Mouse (Mus musculus): Measurements from ENCODE around the gene Chuk.
A peak's percentile ranks its signal among the peaks of the same experiment; 100 is the strongest.

The Chuk gene

DNA sequence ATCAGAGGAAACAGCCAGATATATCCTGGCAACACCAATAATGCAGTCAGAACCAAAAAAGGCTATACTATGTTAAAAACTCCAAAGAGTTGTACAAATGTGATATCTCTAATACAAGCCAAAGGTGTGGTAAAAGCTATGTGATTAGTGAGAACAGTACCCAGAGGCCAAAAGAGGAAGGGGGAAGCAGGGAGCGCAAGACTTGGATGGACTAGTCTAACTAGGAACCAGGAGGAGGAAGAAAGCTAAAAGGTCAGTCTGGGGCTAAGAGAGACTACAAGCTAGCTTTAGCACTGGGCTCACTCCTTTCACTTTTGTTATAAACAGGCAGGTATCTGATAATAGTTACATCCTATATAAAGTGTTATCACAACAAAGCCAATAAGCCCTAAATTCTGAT is 2.9 kb downstream of the Chuk start:
- no peak for DNase-seq

DNA sequence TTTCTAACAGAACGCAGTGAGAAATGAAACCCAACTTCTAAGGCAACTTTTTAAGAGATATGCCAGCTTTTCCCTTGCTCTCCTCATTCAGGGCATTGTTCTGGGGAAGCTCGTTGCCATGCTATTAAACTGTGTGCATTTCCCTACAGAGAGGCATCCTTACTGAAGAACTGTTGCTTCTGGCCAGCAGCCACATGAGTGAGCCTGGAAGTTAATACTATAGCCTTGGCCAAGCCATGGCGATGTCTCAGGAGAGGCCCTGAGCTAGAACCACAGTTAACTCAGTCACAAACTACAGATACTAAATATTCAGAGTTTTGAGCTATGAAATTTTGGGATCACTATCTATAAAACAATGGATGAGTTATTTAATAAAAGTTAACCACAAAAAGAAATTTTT is 4.3 kb downstream of the Chuk start:
- DNase-seq: no peak

DNA sequence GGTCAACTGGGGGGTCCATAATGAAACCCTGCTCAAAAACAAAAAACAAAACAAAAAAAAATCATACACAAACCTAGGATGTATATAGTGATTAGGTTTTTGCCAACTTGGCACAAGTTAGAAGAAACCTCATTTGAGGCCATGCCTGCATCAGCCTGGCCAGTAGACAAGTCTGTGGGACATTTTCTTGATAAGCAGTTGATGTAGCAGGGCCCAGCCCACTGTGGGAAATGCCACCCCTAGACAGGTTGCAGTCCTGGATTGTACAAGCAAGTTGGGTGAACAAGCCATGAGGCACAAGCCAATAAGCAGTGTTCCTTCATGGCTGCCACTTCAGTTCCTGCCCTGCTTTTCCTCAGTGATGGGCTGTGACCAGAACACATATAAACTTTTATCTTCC is 6.4 kb downstream of the Chuk start:
- DNase-seq: no peak

DNA sequence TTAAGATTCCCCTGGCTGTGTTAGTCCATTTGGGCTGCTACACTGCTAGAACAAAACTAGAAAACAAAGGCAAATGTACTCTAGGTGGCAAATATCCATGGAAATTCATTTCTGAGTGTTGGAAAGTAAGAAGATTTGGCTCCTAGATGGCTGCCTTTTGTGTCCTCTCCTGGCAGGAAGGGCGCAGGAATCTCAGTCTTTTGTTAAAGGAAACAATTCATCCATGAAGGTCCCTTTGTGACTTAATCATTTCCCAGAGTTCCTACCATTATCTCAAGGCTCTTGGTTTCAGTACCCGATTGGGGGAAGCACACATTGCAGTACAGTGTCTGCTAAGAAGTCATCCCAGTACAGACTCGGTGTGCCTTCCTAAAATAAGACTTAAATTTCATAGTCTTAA is 21.0 kb downstream of the Chuk start:
- no peak for DNase-seq

DNA sequence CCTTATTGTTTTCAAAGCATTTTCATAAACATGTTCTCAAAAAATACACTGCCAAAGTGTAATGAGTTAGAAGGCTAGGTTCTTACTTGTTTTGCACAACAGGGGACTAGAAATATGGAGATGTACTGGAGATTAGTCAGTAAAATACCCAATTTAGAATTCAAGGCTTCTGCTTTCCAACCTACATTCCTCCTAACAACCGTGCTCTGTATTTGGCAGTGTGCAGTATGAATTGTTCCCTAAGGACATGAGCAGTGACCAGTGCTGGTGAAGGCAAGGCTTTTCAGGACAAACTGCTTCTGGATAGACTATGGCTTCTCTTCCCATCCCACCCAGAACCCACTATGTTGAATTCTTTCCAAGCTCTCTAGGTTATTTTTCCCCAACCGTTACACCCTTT is 26.4 kb downstream of the Chuk start:
- DNase-seq: no peak

DNA sequence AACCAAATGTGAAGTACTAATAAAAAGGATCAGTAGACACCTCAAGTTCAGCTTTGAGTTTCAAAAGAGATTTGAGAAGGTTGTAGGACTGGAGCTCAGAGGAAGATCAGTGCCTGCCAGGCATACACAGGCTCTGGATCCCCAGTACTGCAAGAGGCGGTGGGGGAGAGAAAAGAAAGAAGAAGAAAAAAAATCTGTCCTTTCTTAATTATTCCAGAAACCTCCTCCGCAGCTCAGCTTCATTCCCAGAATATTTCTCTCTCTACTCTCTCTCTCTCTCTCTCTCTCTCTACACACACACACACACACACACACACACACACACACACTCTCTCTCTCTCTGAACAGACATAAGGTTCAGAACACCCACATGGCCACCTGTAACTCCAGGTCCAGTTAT is 27.3 kb downstream of the Chuk start:
- no peak for DNase-seq

DNA sequence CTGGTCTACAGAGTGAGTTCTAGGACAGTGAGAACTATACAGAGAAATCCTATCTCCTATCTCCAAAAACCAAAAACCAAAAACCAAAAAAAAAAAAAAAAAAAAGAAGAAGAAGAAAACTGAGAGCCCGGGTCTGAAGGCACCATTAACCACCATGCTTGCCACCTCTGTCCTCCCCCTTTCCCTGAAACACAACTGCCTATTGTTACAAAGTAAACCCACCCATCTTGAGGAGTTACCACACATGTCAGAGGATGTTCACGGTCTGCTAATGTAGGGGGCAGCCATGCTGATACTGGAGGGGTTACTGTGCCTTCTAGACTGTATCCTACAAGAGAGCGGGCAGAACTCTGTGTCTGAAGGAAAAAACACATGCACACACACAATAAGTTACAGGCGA is 30.3 kb downstream of the Chuk start:
- no peak for DNase-seq

DNA sequence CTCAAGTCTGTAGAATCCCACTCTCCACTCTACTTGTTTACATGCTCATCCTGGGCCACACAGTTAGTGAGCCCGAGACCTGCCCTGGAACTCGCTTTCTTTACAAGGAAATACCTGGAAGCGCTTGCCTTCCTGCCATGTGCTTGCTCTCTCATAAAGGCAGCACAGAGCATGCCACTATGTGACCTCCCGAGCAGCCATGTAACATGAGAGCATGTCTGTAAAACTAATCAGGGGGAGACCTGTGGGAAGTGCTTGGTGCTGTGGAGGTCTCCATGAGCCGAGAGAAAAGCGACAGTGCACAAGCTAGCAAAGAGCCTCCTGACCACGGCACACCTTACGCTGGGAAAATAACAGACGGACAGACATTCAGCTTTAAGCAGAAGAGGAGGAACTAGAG is 30.8 kb downstream of the Chuk start:
- no peak for DNase-seq

DNA sequence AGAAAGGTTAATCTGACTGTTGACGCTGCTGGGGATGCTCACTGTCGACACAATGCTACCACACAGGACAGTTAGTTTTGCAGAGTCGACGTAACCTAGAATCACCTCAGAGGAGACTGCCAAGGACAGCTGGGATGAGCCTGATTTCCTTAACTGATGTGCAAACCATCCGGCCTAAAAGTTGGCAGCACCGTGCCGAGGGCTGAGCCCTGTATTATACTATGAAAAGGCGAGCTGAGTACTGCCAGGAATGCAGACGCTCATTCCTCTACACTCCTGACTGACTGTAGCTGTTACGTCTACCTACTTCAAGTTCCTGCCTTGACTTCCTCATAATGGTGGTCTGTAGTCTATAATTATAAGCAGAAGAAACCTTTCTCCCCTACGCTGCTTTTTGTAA is 32.3 kb downstream of the Chuk start:
- DNase-seq: no peak

DNA sequence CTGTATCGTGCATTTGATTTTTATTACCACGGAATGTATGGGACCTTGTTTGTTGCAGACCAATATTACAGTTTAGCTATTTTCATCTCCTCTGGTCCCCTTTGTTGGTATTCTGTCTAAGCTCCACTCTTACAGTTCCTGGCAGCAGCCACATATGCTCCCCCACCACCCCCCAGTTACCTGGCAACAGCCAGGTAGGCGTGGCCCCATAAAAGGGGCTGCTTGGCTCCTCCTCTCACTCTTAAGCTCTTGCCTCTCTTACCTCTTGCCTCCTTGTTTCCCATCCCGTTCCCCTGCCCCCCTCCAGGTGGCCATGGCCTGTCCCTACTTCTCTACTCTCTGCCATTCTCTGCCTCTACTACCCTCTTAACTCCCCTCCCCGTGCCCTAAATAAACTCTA is 36.1 kb downstream of the Chuk start:
- DNase-seq: no peak

DNA sequence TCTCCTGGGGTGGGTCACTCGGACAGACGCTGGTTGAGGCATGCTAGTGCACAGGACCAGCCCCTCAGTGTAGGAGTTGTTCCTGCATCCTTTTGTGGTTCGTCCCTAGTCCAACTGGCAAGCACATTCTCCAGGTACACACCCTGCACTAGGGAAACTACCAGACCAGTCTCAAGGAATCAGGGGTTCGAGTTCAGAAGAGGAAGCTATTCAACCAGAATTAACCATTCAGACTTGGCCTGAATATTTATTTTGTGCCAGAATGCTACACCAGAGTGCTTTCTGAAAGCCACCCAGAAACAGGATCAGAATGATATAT is 37.4 kb downstream of the Chuk start:
- DNase-seq: no peak

DNA sequence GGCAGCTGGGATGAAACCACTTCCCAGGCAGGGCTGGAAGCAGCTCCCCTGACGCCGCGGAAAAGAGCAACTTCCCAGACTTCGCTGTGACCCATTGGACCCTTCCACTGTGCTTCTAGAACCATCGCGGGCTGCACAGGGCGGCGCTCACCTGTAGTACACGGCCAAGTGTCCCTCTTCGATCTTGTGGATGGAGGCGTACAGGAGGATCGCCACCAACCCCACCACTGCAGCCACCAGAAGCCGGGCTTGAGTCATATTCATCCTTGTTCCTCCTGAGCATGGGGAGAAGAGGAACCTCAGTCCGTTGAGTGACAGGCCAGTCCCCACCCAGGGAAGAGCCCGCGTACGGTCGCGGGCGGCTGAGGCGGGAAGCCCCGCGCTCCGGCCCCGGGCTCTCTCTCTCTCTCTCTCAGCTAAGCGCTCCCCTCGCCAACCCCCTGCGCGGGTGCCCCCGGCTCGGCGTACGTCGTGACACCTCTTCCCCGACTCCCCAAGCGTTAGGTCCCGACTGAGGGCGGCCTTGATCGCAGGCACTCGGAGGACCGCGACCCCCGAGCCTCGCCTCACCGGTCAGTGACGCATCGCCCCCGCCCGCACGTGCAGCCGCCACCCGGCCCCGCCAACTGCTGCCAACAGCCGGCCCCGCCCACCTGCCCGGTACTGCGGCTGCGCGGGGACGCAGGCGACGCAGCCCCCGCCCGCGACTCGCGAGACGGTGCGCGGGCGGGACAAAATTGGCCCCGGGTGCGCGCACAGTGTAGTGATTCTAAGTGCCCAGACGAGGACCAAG is 38.0 kb downstream of the Chuk start, which contains the start of gene Erlin1:
Erlin1 (minus strand) TSS at position 665 of the 793 bp plus-strand sequence.
- peak; percentile 97 to 98 for DNase-seq

DNA sequence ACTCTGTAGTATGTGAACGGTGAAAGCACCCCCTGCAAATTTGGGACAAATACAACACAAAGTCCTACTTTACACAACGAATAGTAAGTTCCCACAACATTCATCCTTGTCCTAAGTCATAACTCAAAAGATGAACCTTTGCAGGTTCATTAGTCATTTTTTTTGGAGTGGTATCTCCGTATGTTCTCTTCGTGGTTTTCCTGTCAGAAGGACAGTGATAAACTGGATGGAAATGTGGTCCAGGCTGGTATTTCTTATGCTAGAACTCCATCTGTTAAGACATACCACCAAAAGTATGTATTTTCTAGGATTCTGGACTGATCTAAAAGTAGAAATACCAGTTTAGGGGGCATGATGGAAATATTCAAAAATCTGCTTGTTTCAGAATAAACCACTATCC is 39.0 kb downstream of the Chuk start:
- no peak for DNase-seq

DNA sequence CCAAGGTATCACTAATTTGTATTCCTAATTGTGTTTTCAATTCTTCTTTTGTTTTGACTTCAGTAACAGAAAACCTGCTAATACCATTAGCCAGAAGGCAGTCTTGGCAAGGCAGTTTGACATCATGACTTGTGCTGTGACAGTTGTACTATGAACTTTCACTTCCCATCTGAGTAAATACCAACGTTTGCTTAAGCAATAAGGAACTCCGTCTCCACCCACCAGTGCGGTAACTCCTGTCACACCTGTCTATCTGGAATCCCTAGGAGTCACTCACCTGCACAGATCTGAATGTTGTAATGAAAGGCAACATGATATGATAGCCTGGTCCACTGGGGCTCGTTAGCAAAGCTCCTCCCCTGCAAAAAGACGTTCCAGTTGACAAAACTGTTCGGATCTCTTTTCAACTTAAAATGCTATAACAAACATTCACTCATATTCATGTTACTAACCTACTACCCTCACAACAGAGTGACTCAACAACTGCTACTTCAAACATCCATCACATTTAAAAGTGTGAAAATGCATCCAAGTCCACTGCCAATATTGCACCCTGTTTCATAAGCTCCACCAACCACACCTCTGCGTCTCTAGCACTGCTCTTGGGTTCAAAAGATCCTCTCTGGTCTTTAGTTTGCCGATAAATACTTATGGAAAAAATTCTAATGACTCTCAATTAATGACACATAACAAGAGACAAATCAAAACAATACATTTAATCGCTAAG is 39.8 kb downstream of the Chuk start:
- DNase-seq: no peak

DNA sequence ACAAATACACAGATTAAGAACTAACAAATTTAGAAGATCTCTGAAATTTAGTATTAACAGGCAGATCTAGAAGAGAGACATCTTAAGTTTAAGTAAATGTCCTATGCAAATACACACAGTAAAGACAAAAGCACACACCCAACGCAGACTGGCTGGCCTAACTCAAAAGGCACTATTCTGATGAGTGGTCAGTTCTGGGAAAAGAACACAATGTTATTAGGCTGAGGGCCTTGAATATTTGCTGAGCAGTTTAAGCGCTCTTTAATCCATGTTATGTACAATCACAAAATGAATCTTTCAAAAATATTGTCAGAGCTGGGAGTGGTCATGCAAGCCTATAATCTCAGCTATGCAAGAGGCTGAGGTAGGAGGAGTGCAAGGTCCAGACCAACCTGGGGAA is 42.5 kb downstream of the Chuk start:
- no peak for DNase-seq

DNA sequence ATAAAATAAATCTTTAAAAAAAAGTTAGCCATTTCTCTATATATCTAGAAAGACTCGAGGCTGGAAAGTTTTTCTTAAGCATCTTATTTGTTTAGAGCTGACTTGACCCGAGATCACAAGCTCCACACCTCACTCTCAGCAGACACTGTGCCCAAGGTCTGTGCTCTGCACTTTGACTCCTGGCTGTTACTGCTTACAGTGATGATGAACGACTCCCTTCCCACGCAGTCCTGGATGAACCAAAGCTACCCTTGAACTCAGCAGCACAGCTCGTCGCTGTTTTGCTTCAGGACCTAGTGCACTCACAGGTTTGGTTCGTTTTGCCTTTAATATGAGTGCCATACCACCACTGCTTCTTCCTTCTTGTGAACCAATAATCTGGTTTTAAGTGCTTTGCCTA is 43.5 kb downstream of the Chuk start:
- DNase-seq: no peak

DNA sequence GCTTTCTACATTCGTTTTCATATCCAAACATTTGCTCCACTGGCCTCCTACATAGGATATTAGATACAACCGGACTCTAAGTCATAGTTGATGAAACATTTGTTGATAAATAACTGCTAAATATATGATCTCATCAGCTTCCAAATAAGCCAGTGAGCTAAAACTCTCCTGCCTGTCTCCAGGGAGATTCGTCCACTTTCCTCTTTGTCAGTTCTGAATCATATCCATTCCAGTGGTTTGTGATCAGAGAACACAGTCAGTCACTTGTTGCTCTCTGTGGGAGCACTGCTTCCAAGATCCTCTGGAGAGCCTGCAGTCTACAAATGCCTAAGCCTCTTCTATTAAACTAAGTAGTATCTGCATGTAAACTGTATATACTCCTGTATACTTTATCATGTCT is 47.1 kb downstream of the Chuk start:
- no peak for DNase-seq

DNA sequence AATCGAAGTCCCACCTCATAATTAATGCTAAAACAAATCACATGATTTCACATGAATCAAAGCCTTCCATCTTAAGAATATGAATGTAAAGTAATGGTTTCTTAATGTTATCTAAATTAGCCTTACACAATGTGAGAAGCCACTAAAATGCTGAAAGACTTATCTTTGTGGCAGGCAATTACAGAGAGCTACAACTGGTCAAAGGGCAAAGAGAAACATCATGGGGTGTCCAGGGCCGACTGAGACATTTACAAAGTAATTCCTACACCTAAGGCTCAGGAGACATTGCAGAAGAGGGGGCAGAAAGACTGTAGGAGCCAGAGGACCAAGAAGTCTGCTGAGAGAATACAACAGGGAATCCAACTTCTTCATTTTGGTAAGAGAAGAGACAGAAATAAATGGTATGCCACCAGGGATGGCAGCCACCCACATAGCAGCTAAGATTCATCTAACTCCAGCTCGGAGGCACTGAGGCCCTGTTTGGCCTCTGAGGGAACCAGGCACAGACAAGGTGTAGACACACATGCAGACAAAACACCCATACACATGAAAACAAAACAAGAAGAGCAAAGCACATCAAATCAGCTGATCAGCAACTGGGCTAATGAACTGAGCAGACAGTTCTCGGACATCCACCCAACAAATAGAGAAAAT is 52.0 kb downstream of the Chuk start:
- no peak for DNase-seq

DNA sequence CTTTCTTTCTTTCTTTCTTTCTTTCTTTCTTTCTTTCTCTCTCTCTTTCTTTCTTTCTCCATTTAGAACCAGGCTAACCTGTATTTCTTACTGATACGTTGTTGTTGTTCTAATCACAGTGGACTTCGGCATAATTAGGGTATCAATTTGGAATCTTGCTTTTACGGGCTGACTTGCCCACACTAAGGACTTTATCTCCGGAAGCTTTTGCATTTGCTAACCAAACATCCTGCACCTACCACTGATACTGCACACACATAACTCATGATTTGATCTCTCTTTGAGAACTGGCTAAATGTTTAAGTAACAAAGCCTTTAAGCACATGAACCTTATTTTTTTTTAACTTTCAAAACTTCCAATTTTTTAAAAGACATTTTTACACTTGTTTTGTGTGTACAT is 56.9 kb downstream of the Chuk start:
- no peak for DNase-seq

DNA sequence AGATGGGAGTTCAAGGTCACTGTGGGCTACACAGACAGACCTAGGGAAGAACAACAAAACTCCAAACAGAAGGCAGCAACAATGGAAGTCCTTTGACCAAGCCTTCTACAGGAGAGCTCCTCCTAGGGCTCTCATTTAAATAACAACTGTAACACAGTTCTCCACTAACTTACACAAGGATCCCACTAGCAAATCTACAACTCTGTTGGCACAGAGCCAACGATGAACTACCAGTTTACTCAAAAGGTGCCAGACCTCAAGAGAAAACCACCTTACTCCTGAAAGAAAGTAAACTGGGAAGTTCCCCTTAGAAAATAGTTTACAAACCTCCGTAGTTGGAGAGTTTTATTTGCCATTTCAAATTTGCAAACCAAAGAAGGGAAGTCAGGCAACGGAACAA is 58.0 kb downstream of the Chuk start:
- DNase-seq: no peak

DNA sequence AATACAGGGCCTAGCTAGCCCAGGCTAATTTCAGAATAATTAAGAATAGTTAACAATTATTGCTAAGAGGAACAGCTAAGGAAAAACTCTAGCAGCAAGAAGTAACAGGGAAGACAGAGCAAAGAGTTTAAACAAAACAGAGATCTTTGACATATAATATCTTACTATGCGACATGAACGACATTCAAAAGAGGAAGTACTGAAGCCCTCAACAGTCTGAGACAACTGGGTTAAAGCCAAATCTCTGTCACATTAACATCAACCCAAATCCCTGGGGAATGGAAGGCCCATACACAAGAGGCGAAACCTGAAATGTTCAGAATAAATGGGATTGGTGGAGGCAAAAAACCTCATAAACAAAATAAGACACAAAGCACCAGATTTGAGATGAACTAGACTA is 61.4 kb downstream of the Chuk start:
- DNase-seq: no peak

DNA sequence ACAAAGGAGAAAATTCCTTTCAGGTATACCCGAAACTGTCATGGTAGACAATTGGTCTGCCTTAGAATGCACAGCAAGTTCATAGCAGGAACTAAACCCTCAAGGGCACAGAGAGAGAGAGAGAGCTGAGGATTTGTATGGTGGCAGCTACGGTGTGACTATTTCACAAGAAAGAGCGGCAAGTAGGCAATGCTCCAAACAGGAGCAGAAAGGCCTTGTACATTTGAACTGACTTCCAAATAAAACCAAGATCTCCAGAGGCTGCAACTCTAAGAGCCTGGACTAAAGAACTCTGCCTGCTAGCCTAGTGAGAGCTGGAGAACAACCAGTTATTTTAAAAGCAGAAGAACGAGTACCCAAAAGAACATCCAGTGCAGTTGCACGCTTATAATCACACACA is 65.2 kb downstream of the Chuk start:
- DNase-seq: no peak

DNA sequence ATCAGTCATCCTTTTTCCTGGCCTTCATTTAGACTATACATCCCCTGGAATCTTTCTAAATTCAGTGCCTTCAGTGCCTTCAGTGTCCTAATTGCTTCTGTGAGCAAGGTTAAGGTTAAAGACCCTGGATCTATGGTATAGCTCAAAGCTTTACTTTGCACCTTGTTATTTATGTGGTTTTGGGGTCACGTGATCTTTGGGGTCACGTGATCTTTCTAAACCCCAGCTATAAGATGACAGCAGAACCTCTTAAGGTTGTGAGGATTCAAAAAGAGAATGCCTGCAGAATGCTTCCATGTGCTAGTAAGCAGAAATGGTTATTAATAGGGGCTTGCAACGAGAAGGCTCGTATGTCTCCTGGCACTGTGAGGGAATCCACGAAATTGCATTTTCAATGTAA is 73.9 kb downstream of the Chuk start:
- DNase-seq: no peak

DNA sequence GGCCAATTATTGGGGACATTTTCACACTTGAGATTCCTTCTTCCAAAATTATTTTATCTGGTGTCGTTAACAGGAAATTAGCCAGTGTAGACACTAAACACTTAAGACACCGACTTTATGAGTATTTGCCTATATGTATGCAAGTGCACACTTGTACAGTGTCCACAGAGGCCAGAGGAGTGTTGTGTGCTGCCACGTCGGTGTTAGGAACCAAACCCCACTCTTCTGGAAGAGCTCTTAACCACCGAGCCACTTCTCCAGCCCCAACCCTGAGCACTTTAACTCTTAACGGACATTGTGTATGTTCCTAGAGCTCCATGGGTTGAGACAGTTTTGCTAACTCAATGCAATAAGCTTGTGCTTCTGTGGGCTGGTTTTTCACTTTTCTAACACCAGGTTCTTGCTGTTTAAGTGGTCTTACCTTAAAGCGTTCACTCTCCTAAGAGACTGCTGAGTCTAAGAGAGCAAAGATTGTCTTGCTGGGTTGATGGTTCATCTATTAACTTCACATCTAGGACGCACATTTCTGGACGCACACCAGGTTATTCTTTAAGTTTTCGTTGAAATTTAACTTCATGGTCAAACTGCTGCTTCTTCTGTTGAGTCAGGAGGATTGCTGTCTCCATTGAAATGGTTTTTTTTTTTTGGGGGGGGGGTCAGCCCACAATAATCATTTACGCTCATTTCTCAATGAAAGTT is 75.1 kb downstream of the Chuk start:
- no peak for DNase-seq

Measured in cerebellum, postnatal 14 days (tissue).